Mouse (Mus musculus) heart, adult 11 months (tissue): ENCODE measurements around the gene Notch2.

Experiments used
- DNase-seq: peaks from one replicate; pipeline ENCODE4 v3.0.0; 2022

Gene Notch2

DNA sequence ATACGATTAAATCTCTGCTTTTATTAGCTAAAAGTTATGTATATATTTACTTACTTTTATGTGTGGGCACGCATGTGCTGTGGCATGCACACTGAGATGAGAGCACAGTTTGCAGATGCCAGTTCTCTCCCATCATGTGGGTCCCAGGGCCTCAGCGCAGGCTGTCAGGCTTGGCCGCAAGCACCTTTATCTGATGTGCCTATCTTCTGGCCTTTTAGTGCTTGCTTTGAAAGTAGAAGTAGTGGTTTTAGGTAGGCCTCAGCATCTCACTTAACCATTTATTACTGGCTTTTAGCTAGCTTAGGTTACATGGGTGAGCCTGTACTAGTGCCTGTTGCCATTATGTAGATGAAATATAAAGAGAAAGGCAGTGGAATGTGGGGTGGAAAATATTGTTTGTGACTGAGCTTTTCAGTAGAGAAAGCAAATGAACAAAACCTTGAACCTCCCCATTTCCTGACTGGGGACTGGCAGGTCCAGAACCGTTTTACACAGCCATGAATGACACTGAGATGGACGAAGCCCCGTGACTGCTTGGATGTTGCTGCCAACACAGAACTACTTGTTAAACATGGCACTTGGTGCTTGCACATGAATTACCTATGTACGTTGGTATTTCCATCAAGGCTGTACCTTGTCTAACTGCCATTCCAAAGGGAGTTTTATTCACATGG is 41.1 kb downstream of the Notch2 start:
- DNase-seq: peak; percentile 83

DNA sequence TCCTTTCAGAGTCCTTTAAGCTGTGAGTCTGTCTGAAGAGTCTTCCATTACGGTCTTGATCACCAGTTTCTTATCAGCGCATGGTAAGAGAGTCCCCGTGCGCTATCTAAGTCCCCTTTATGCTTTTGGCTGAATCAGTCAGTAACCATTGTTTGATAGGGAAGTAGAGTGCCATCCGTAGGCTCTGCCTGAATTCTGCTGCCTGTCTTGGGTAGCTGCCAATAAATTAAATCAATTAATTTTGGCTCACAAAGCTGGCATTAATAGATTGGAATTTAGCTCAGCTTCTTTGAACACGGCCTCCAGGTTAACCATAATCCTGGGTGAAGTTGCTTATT is 41.6 kb downstream of the Notch2 start:
- DNase-seq: no peak

DNA sequence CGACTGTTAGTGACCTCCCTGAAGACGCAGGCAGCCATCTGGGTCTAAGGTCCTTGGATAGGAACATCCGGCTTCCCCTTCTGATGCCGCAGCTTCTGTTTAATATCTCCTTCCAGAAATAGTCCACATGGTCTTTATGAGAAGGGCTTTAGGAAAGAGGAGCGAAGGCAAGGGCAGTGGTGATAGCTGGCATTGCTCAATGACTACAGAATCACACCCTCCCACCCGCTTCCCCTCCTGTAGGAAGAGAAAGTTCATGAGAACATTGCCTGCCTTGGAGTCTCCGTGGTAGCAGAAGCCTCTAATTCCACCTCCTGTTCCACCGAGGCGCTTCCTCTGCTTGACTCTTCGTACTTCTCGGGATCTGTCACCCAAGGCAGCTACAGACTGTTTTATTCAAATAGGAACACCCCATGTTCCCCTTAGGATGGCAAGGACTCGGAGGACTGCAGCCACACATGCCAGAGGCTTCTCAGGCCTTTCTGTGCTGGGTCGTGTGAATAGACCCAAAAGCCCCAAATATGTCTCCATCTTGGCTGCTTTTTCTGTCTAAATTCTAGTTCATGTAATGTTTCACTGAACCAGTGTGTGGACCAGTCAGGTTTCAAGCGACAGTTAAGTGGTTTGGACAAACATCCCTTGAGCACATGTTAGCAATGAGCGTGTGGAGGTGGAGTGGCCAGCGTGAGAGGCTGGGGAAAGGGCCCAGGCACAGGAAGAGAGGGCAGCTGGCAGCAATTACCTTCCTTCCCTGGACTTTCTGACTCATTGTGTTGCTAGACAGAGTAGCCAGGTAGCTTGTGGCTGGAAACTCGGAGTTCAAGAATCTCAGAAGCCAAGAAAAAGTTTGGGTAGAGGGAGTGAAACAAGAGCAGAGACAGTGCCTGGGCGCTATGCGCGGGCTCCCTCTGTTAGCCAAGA is 42.7 kb downstream of the Notch2 start:
- peak; percentile 92 for DNase-seq

- peak; percentile 95 for DNase-seq
Measured at GRCm38 (mm10) chr3:98056956-98057365, 43.6 kb downstream of the Notch2 start.

DNA sequence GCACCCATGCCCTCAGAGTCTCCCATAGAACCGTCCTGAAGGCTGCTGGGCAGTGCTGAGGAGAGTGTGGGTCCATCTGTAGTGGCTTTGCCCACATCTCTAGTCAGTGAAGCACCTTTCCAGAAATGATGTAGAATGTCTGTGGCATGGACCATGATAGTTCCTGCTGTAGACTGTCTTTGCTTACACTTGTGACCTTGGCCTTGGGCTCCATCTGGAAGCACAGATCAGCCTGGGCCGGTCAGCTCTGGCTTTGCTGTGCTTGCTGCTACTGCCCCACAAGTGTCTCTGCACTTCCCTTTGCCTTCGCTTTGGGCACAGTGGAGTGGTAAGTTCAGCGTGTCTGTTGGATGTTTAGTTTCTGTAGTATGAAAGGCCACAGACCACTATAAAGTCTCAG is 45.7 kb downstream of the Notch2 start:
- DNase-seq: peak; percentile 87

GRCm38 (mm10) chr3:98060981-98061660 is 47.8 kb downstream of the Notch2 start:
- no peak for DNase-seq

GRCm38 (mm10) chr3:98061661-98062330 is 48.5 kb downstream of the Notch2 start:
- no peak for DNase-seq

GRCm38 (mm10) chr3:98062591-98063185 is 49.4 kb downstream of the Notch2 start:
- DNase-seq: no peak

DNA sequence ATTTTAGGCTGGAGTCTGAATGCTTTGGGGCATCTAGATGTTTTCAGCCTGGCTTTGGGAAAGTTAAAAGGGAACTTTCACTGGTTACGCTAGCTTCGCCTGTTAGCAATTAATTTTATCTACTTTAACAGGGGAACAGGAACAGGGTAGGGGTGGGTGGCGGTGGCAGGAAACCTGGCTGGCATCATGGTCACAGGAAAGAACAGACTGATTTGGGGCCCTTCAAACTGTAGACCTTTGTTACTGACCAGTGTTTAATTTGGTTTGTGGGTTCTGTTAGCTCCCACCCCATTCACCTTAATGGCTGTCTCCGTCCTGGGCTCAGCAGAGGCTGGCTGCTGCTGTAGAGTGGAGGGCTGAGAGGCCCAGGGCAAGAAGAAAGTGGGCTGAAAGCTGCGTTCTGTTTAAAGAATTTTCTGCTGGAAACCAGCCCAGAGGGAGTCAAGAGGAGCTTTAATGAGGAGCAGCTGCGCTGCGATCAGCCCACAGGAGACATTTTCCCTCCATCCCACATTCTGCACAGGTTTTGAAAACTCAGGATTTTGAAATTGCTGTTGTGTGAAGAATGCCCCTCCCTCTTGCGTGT is 50.0 kb downstream of the Notch2 start:
- peak; percentile 97 for DNase-seq

GRCm38 (mm10) chr3:98063833-98064232 is 50.5 kb downstream of the Notch2 start:
- DNase-seq: peak; percentile 90

DNA sequence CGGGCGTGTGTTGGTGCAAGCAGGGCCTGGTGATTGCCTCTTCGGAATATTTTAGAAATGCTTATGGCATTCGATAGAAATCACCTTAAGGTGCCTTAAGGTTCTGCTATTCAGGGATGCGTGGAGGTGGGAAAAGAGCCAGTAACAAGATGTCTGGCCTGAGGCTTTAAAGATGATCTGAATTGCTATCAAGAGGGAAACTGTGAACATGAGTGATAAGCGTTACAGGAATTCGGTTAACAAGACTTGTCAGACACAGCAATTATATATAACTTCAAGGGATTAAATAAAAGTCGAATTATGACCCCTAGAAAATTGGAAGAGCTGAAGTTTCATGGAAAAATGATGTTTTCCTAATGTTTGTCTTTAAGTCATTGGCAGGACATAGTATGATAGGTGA is 51.7 kb downstream of the Notch2 start:
- no peak for DNase-seq

GRCm38 (mm10) chr3:98066434-98066833 is 53.1 kb downstream of the Notch2 start:
- DNase-seq: no peak

- no peak for DNase-seq
Measured at GRCm38 (mm10) chr3:98067413-98067812, 54.1 kb downstream of the Notch2 start.

GRCm38 (mm10) chr3:98067852-98068491 is 54.6 kb downstream of the Notch2 start:
- DNase-seq: no peak

DNA sequence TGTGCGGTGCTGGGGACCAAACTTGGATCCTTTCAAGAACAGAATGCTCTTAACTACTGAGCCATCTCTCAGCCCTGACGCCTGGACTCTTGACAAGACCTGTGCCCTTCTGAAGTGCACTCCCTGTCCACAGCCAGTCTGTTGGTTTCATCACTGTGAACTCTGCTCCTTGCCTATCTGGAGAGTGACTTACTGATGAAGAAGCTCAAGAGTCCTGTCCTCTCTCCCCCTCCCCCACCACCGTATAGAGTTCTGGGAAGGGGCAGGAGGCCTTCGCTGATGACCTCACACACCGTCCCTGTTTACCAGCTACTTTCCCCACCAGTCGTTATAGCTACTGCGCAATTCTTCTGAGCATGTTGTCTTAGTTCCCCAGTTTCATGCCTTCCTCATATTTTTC is 55.8 kb downstream of the Notch2 start:
- no peak for DNase-seq

- no peak for DNase-seq
Measured at GRCm38 (mm10) chr3:98069856-98070255, 56.5 kb downstream of the Notch2 start.

GRCm38 (mm10) chr3:98072570-98072969 is 59.2 kb downstream of the Notch2 start:
- DNase-seq: peak; percentile 94

DNA sequence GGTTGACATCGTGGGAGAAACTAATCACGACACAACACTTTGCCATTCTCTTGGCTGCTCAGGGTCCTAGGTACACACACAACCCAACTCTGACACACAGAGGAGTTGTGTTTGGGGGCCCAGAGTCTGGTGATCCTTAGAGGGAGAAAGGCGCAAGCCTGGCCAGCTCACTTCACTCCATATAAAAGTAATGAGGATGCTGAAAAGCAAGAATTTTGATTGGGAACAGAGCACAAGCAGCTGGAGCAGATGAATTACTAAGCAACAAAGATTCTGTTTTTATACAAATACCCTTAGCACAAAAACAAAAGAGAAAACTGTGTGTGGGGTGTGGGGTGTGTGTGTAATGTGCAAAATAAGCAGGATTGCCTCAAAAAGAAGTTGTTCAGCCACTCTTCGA is 60.2 kb downstream of the Notch2 start:
- no peak for DNase-seq

GRCm38 (mm10) chr3:98074622-98075231 is 61.4 kb downstream of the Notch2 start:
- peak; percentile 96 for DNase-seq

DNA sequence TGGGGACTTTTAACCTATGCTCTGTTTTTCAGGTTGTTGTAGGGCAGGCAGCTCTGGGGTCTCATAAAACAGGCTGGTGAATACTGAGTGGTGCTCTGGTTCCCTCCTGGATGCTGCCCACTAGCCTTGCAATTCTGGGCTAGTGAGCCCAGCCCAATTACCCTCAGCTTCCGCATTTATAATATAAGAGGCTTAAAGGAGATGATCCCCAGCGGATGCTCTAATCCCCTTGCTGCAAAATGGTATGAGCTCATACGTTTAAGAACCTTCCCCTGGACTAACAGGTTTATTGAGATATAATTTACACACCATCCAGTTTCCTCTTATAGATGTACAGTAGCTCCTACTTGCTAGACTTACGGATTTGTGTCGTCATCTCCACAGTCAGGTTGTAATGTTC is 64.5 kb downstream of the Notch2 start:
- no peak for DNase-seq

DNA sequence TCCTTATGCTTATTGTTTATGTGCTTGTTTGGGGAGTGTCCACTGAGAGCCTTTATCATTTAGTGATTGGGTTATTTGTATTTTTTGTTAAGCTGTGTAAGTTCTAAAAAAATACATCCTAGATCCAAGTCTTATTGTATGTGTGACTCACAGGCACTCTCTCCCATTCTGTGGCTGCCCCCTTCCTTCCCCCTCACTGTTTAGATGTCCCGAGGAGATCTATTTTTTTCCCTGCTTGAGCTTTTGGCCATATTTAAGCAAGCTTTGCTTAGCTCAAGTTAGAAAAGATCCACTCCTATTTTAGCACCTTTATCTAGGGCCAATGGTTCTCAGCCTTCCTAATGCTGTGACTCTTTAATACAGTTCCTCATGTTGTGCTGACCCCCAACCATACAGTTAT is 65.5 kb downstream of the Notch2 start:
- no peak for DNase-seq
